Mouse (Mus musculus): ENCODE results near the gene Bicd1. TPM values are rescaled to one million over a fixed set of nuclear protein-coding genes. Genes with fewer than 3 reads are reported as not detected.
A peak's percentile ranks its signal among the peaks of the same experiment; 100 is the strongest.

Gene Bicd1
- polyA plus RNA-seq, 1 experiment: 0.78 TPM

DNA sequence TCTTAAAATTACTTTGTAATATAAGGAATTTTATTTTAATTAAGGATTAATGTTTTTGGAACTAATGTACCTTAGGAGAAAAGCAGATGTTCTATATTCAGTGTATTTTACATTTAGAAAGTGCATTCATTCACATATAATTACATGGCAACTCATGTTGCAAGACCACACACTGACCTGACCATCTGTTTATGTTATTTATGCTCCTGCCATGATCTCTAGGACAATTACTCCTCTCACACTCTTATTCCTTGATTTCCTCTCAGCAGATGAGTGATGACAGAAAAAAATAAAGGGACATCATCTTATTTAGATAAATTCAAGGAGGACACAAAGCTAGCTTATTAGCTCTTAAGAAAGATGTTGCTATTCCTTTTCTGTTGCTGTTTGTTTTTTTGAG is 9.3 kb upstream of the Bicd1 start:
- DNase-seq: no peak
- Histone ChIP-seq H3K4me3 (ENCODE audit: control insufficient read depth, insufficient read depth, low read length) (no peak overlapping the region), H3K27me3 (ENCODE audit: control insufficient read depth, insufficient read depth, low read length) (no peaks in the 10 kb centered on the region), H3K27ac (ENCODE audit: control insufficient read depth, insufficient read depth, low read length) (no peak overlapping the region), H3K36me3 (ENCODE audit: control insufficient read depth, insufficient read depth, low read length) (no peaks in the 10 kb centered on the region), H3K4me1 (replicated peaks; ENCODE audit: control insufficient read depth, insufficient read depth, low read length) (no peaks in the 10 kb centered on the region)
- TF ChIP-seq CTCF (IDR thresholded peaks at IDR 0.05; ENCODE audit: borderline replicate concordance, control insufficient read depth, extremely low read depth, insufficient read depth, low read length, poor library complexity) (no peak), POLR2A (IDR thresholded peaks at IDR 0.05; ENCODE audit: control insufficient read depth, extremely low read depth, insufficient read depth, low read length, poor library complexity) (no peak)

- DNase-seq: no peak
These were observed 655 bp downstream of the Bicd1 start for GRCm38 (mm10) chr6:149409341-149409740.

GRCm38 (mm10) chr6:149409845-149410244 is 1.2 kb downstream of the Bicd1 start:
- no peak for TF ChIP-seq CTCF (IDR thresholded peaks at IDR 0.05; ENCODE audit: borderline replicate concordance, control insufficient read depth, extremely low read depth, insufficient read depth, low read length, poor library complexity)
- no peak for TF ChIP-seq POLR2A (IDR thresholded peaks at IDR 0.05; ENCODE audit: control insufficient read depth, extremely low read depth, insufficient read depth, low read length, poor library complexity)

More at GRCm38 (mm10) chr6:149409341-149409740, 655 bp downstream of the Bicd1 start:
- Histone ChIP-seq H3K36me3 (ENCODE audit: control insufficient read depth, insufficient read depth, low read length) (no peaks in the 10 kb centered on the region), H3K4me1 (replicated peaks; ENCODE audit: control insufficient read depth, insufficient read depth, low read length) (peaks cover 6% of the 10 kb centered on the region; the same call in 1 of the 2 replicates), H3K4me3 (ENCODE audit: control insufficient read depth, insufficient read depth, low read length) (peak overlapping the region; percentile 47), H3K27me3 (ENCODE audit: control insufficient read depth, insufficient read depth, low read length) (no peaks in the 10 kb centered on the region), H3K27ac (ENCODE audit: control insufficient read depth, insufficient read depth, low read length) (no peak overlapping the region)
- WGBS: 6% methylated on average over 11 of the region's 11 CpGs
- TF ChIP-seq CTCF (IDR thresholded peaks at IDR 0.05; ENCODE audit: borderline replicate concordance, control insufficient read depth, extremely low read depth, insufficient read depth, low read length, poor library complexity): no peak
- TF ChIP-seq POLR2A (IDR thresholded peaks at IDR 0.05; ENCODE audit: control insufficient read depth, extremely low read depth, insufficient read depth, low read length, poor library complexity): no peak

DNA sequence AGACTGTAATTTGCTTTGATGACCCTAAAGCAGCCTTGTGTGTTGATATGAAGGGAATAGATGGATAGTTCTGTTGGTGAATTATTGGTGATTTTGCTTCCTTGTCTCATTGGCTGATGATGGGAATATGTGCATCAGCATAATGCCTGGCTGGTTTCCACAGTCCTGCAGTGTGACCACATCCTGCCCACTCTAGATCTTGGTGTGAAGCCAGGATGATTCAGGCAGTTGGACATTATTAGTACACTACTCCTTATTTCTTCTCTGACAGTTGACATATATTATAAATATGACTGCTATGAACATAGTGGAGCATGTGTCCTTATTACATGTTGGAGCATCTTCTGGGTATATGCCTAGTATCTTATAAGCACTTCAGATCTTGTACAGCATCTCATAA is 4.6 kb downstream of the Bicd1 start:
- H3K4me3 ChIP-seq (ENCODE audit: control insufficient read depth, insufficient read depth, low read length): no peak overlapping the region
- peaks cover 6% of the 10 kb centered on the region; the same call in 1 of the 2 replicates for H3K4me1 ChIP-seq (replicated peaks; ENCODE audit: control insufficient read depth, insufficient read depth, low read length)
- H3K27me3 ChIP-seq (ENCODE audit: control insufficient read depth, insufficient read depth, low read length): no peaks in the 10 kb centered on the region
- no peak for DNase-seq
- no peaks in the 10 kb centered on the region for H3K36me3 ChIP-seq (ENCODE audit: control insufficient read depth, insufficient read depth, low read length)
- no peak for TF ChIP-seq POLR2A (IDR thresholded peaks at IDR 0.05; ENCODE audit: control insufficient read depth, extremely low read depth, insufficient read depth, low read length, poor library complexity)
- TF ChIP-seq CTCF (IDR thresholded peaks at IDR 0.05; ENCODE audit: borderline replicate concordance, control insufficient read depth, extremely low read depth, insufficient read depth, low read length, poor library complexity): no peak
- H3K27ac ChIP-seq (ENCODE audit: control insufficient read depth, insufficient read depth, low read length): no peak overlapping the region

More at GRCm38 (mm10) chr6:149409845-149410244, 1.2 kb downstream of the Bicd1 start:
- H3K36me3 ChIP-seq (ENCODE audit: control insufficient read depth, insufficient read depth, low read length): no peaks in the 10 kb centered on the region
- H3K4me3 ChIP-seq (ENCODE audit: control insufficient read depth, insufficient read depth, low read length): no peak overlapping the region
- 37% methylated on average over 4 of the region's 4 CpGs for WGBS
- H3K27ac ChIP-seq (ENCODE audit: control insufficient read depth, insufficient read depth, low read length): no peak overlapping the region
- H3K27me3 ChIP-seq (ENCODE audit: control insufficient read depth, insufficient read depth, low read length): no peaks in the 10 kb centered on the region
- H3K4me1 ChIP-seq (replicated peaks; ENCODE audit: control insufficient read depth, insufficient read depth, low read length): peaks cover 6% of the 10 kb centered on the region; the same call in 1 of the 2 replicates
- no peak for DNase-seq

- no peak for TF ChIP-seq CTCF (IDR thresholded peaks at IDR 0.05; ENCODE audit: borderline replicate concordance, control insufficient read depth, extremely low read depth, insufficient read depth, low read length, poor library complexity)
- no peak for TF ChIP-seq POLR2A (IDR thresholded peaks at IDR 0.05; ENCODE audit: control insufficient read depth, extremely low read depth, insufficient read depth, low read length, poor library complexity)
- no peak for DNase-seq
- Histone ChIP-seq H3K27me3 (ENCODE audit: control insufficient read depth, insufficient read depth, low read length) (no peaks in the 10 kb centered on the region), H3K4me3 (ENCODE audit: control insufficient read depth, insufficient read depth, low read length) (no peak overlapping the region), H3K27ac (ENCODE audit: control insufficient read depth, insufficient read depth, low read length) (no peak overlapping the region), H3K4me1 (replicated peaks; ENCODE audit: control insufficient read depth, insufficient read depth, low read length) (no peaks in the 10 kb centered on the region), H3K36me3 (ENCODE audit: control insufficient read depth, insufficient read depth, low read length) (no peaks in the 10 kb centered on the region)
These were observed 16.1 kb downstream of the Bicd1 start for GRCm38 (mm10) chr6:149424748-149425147.

DNA sequence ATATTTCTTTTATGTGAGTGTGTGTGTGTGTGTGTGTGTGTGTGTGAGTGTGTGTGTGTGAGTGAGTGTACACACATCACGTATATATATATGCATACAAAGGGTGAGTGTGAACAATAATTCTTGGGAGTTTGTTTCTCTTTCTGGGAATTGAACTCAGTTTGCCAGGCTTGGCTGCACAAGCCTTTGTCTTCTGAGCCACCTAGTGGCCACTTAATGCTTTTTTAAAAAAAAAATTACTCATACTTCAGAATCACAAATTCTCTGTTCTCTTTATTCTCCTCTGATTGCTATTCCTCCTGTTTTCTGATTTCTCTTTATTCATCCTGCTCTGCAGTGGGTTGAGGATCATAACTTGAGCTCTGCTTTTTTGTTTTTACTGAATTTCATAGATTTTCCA is 30.5 kb downstream of the Bicd1 start:
- WGBS: 83% methylated on average over 1 of the region's 1 CpGs
- H3K36me3 ChIP-seq (ENCODE audit: control insufficient read depth, insufficient read depth, low read length): no peaks in the 10 kb centered on the region

GRCm38 (mm10) chr6:149442884-149443283 is 34.2 kb downstream of the Bicd1 start:
- no peak for DNase-seq
- WGBS: 94% methylated on average over 1 of the region's 1 CpGs
- Histone ChIP-seq H3K4me1 (replicated peaks; ENCODE audit: control insufficient read depth, insufficient read depth, low read length) (no peaks in the 10 kb centered on the region), H3K27me3 (ENCODE audit: control insufficient read depth, insufficient read depth, low read length) (no peaks in the 10 kb centered on the region), H3K4me3 (ENCODE audit: control insufficient read depth, insufficient read depth, low read length) (no peak overlapping the region), H3K27ac (ENCODE audit: control insufficient read depth, insufficient read depth, low read length) (no peak overlapping the region), H3K36me3 (ENCODE audit: control insufficient read depth, insufficient read depth, low read length) (no peaks in the 10 kb centered on the region)
- TF ChIP-seq POLR2A (IDR thresholded peaks at IDR 0.05; ENCODE audit: control insufficient read depth, extremely low read depth, insufficient read depth, low read length, poor library complexity) (no peak), CTCF (IDR thresholded peaks at IDR 0.05; ENCODE audit: borderline replicate concordance, control insufficient read depth, extremely low read depth, insufficient read depth, low read length, poor library complexity) (no peak)

More for the DNA sequence above, 30.5 kb downstream of the Bicd1 start:
- DNase-seq: no peak
- Histone ChIP-seq H3K27me3 (ENCODE audit: control insufficient read depth, insufficient read depth, low read length) (no peaks in the 10 kb centered on the region), H3K4me1 (replicated peaks; ENCODE audit: control insufficient read depth, insufficient read depth, low read length) (no peaks in the 10 kb centered on the region), H3K4me3 (ENCODE audit: control insufficient read depth, insufficient read depth, low read length) (no peak overlapping the region), H3K27ac (ENCODE audit: control insufficient read depth, insufficient read depth, low read length) (no peak overlapping the region)
- TF ChIP-seq CTCF (IDR thresholded peaks at IDR 0.05; ENCODE audit: borderline replicate concordance, control insufficient read depth, extremely low read depth, insufficient read depth, low read length, poor library complexity) (no peak), POLR2A (IDR thresholded peaks at IDR 0.05; ENCODE audit: control insufficient read depth, extremely low read depth, insufficient read depth, low read length, poor library complexity) (no peak)

Measured in thymus, adult 2 months (tissue).